Mouse (Mus musculus) hindbrain, postnatal 0 days (tissue): ENCODE measurements at regions not wholly inside any gene's neighbourhood (a gene's known extent, or its start where the extent isn't known, plus 50 kb on each side); places are given as distances from the start of the nearest gene placed in this dataset.

Source experiments
- ATAC-seq: fragments of 200-750 bp; cut with Nextera tagmentation; 2 replicates; pipeline ENCODE4 v1.8.0; 2017; ENCODE audit warnings: mild to moderate bottlenecking, moderate TSS enrichment, moderate library complexity
- DNase-seq: peaks from one replicate; pipeline ENCODE4 v3.0.0-alpha.2; 2015; ENCODE audit warnings: low spot score
- H3K27ac ChIP-seq: fragments of 300-500 bp; sonication (generic); 2 replicates; pipeline ENCODE4 v1.5.1; 2014; ENCODE audit warnings: mild to moderate bottlenecking
- H3K27me3 ChIP-seq: fragments of 300-500 bp; sonication (generic); 2 replicates; pipeline ENCODE4 v1.6.1; 2014; ENCODE audit warnings: low read length, mixed read lengths; ENCODE audit not compliant: insufficient read depth
- H3K36me3 ChIP-seq: fragments of 300-500 bp; sonication (generic); 2 replicates; pipeline ENCODE4 v1.6.1; 2014; ENCODE audit warnings: low read length, mixed read lengths; ENCODE audit not compliant: insufficient read depth
- H3K4me1 ChIP-seq: fragments of 300-500 bp; sonication (generic); 2 replicates; pipeline ENCODE4 v1.6.1; 2014; ENCODE audit warnings: antibody characterized with exemption, low read length, mixed read lengths; ENCODE audit not compliant: insufficient read depth
- H3K4me2 ChIP-seq: fragments of 300-500 bp; sonication (generic); 2 replicates; pipeline ENCODE4 v1.6.1; 2014; ENCODE audit warnings: low read depth, mild to moderate bottlenecking, low read length, moderate library complexity, mixed read lengths
- H3K4me3 ChIP-seq: fragments of 300-500 bp; sonication (generic); 2 replicates; pipeline ENCODE4 v1.5.1; 2014; ENCODE audit warnings: low read length
- H3K9ac ChIP-seq: fragments of 300-500 bp; sonication (generic); replicated peaks from 2 replicates; pipeline ENCODE4 v1.6.1; 2014; ENCODE audit warnings: mild to moderate bottlenecking, low read length, moderate library complexity, mixed read lengths
- H3K9me3 ChIP-seq: fragments of 300-500 bp; sonication (generic); 2 replicates; pipeline ENCODE4 v1.6.1; 2016; ENCODE audit warnings: low read length, mixed read lengths
- CTCF ChIP-seq: IDR thresholded peaks from 2 replicates; pipeline ENCODE4 v1.5.1; 2016; ENCODE audit warnings: antibody characterized with exemption, control low read depth, low read depth
- WGBS: fragments of 180-500 bp; shearing (Covaris S2); extraction: QIAGEN DNeasy Blood & Tissue Kit; methylation state at CpG from one replicate; pipeline ENCODE4 v1.1.7; 2014; 5-methylcytosine and 5-hydroxymethylcytosine counted together

GRCm38 (mm10) chr19:37809666-37810065 lies 112.1 kb downstream of the Cyp26a1 start:
- no peak overlapping the region for H3K27ac ChIP-seq
- no peak overlapping the region for H3K4me3 ChIP-seq
- no peak overlapping the region for H3K4me2 ChIP-seq
- H3K9me3 ChIP-seq: no peaks in the 10 kb centered on the region
- ATAC-seq: no peak
- 90% methylated on average over 11 of the region's 11 CpGs for WGBS
- H3K36me3 ChIP-seq: no peaks in the 10 kb centered on the region
- no peak for DNase-seq
- no peaks in the 10 kb centered on the region for H3K4me1 ChIP-seq
- TF ChIP-seq CTCF: no peak
- H3K27me3 ChIP-seq: no peaks in the 10 kb centered on the region
- no peak overlapping the region for H3K9ac ChIP-seq

- no peak overlapping the region for H3K4me3 ChIP-seq
- H3K27me3 ChIP-seq: no peaks in the 10 kb centered on the region
- DNase-seq (no peak), ATAC-seq (no peak)
- WGBS: 24% methylated on average over 19 of the region's 19 CpGs
- peak overlapping the region; percentile 30 for H3K4me2 ChIP-seq
- H3K36me3 ChIP-seq: no peaks in the 10 kb centered on the region
- no peak for TF ChIP-seq CTCF
- no peak overlapping the region for H3K9ac ChIP-seq
- no peak overlapping the region for H3K27ac ChIP-seq
- H3K9me3 ChIP-seq: no peaks in the 10 kb centered on the region
- H3K4me1 ChIP-seq: no peaks in the 10 kb centered on the region
Observed at GRCm38 (mm10) chr19:37814089-37815073, 116.8 kb downstream of the Cyp26a1 start.

- no peaks in the 10 kb centered on the region for H3K9me3 ChIP-seq
- H3K4me2 ChIP-seq: no peak overlapping the region
- ATAC-seq: no peak
- no peaks in the 10 kb centered on the region for H3K27me3 ChIP-seq
- no peak for DNase-seq
- H3K9ac ChIP-seq: no peak overlapping the region
- no peak overlapping the region for H3K4me3 ChIP-seq
- H3K4me1 ChIP-seq: no peaks in the 10 kb centered on the region
- TF ChIP-seq CTCF: no peak
- H3K36me3 ChIP-seq: no peaks in the 10 kb centered on the region
- 64% methylated on average over 2 of the region's 2 CpGs for WGBS
- H3K27ac ChIP-seq: no peak overlapping the region
Observed at GRCm38 (mm10) chr19:37815627-37816026, 118.0 kb downstream of the Cyp26a1 start.

- 67% methylated on average over 3 of the region's 3 CpGs for WGBS
- Histone ChIP-seq H3K9me3 (no peaks in the 10 kb centered on the region), H3K4me2 (no peak overlapping the region), H3K4me1 (no peaks in the 10 kb centered on the region), H3K4me3 (no peak overlapping the region), H3K27ac (no peak overlapping the region), H3K36me3 (no peaks in the 10 kb centered on the region), H3K9ac (no peak overlapping the region), H3K27me3 (no peaks in the 10 kb centered on the region)
- no peak for TF ChIP-seq CTCF
- no peak for ATAC-seq
- DNase-seq: no peak
Observed at GRCm38 (mm10) chr19:37821243-37821642, 123.6 kb downstream of the Cyp26a1 start.

- H3K9me3 ChIP-seq: no peaks in the 10 kb centered on the region
- no peaks in the 10 kb centered on the region for H3K4me1 ChIP-seq
- H3K27me3 ChIP-seq: no peaks in the 10 kb centered on the region
- DNase-seq: no peak
- H3K4me2 ChIP-seq: no peak overlapping the region
- TF ChIP-seq CTCF: no peak
- no peak overlapping the region for H3K4me3 ChIP-seq
- no peak overlapping the region for H3K9ac ChIP-seq
- ATAC-seq: no peak
- H3K36me3 ChIP-seq: no peaks in the 10 kb centered on the region
- H3K27ac ChIP-seq: no peak overlapping the region
- WGBS: 89% methylated on average over 3 of the region's 3 CpGs
Observed at GRCm38 (mm10) chr19:37821671-37822190, 124.1 kb downstream of the Cyp26a1 start.

GRCm38 (mm10) chr19:37824155-37824554 lies 126.6 kb downstream of the Cyp26a1 start:
- Histone ChIP-seq H3K27ac (no peak overlapping the region), H3K9me3 (no peaks in the 10 kb centered on the region), H3K27me3 (no peaks in the 10 kb centered on the region), H3K36me3 (no peaks in the 10 kb centered on the region), H3K4me3 (no peak overlapping the region), H3K4me2 (no peak overlapping the region), H3K4me1 (no peaks in the 10 kb centered on the region), H3K9ac (no peak overlapping the region)
- no peak for TF ChIP-seq CTCF
- no peak for DNase-seq
- 87% methylated on average over 5 of the region's 5 CpGs for WGBS
- ATAC-seq: no peak

GRCm38 (mm10) chr19:37831406-37831805 lies 133.8 kb downstream of the Cyp26a1 start:
- Histone ChIP-seq H3K36me3 (no peaks in the 10 kb centered on the region), H3K9ac (no peak overlapping the region), H3K9me3 (no peaks in the 10 kb centered on the region), H3K27ac (no peak overlapping the region), H3K4me3 (no peak overlapping the region), H3K4me1 (no peaks in the 10 kb centered on the region), H3K4me2 (no peak overlapping the region), H3K27me3 (no peaks in the 10 kb centered on the region)
- no peak for TF ChIP-seq CTCF
- DNase-seq (no peak), ATAC-seq (no peak)
